Mouse (Mus musculus): Measurements from ENCODE around the gene Tfap2c.

DNA sequence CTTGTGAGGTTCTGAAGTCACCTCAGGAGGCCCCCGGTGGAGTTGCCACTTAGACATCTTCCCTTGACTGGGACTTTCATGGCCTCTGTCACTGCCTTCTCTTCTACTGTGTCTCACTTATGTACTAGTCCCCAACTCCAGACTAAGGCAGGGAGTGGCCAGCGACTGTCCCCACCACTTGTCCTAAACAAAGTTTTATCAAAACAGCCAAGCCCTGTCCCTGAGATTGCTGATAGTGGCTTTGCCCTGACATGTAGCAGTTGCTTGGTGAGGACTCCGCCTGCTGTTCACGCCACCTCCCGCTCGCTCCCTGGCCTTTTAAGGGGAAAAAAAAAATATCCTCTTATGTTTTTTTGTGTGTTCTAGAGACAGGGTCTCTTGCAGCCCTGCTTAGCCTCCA is 35.9 kb downstream of the Tfap2c start:
- TF ChIP-seq POLR2A (IDR thresholded peaks at IDR 0.05; ENCODE audit: low read depth, low read length) (no peak), CTCF (IDR thresholded peaks at IDR 0.05; ENCODE audit: extremely low read depth, insufficient read length, insufficient replicate concordance, low read depth, low read length) (no peak)

Data from small intestine, adult 2 months (tissue).